Mouse (Mus musculus) heart, embryonic 11.5 days (tissue): Measurements from ENCODE around the gene Dennd4b. TPM values are rescaled to one million over a fixed set of nuclear protein-coding genes. Genes with fewer than 3 reads are reported as not detected.

Source experiments
- ATAC-seq: fragments of 200-750 bp; cut with Nextera tagmentation; replicated peaks from 2 replicates; pipeline ENCODE4 v1.8.0; 2017; ENCODE audit warnings: moderate library complexity; ENCODE audit not compliant: insufficient number of reproducible peaks, low FRiP score, low TSS enrichment
- H3K27ac ChIP-seq: fragments of 300-500 bp; sonication (generic); 2 replicates; pipeline ENCODE4 v1.5.1; 2014; ENCODE audit warnings: mild to moderate bottlenecking, low read depth, low read length
- H3K27me3 ChIP-seq: fragments of 300-500 bp; sonication (generic); 2 replicates; pipeline ENCODE4 v1.6.1; 2014; ENCODE audit warnings: mild to moderate bottlenecking, low read length, mixed read lengths; ENCODE audit not compliant: control insufficient read depth, insufficient read depth
- H3K36me3 ChIP-seq: fragments of 300-500 bp; sonication (generic); 2 replicates; pipeline ENCODE4 v1.6.1; 2014; ENCODE audit warnings: mild to moderate bottlenecking, low read length, moderate library complexity, mixed read lengths; ENCODE audit not compliant: control insufficient read depth, insufficient read depth
- H3K4me1 ChIP-seq: fragments of 300-500 bp; sonication (generic); 2 replicates; pipeline ENCODE4 v1.6.1; 2014; ENCODE audit warnings: low read length; ENCODE audit not compliant: control insufficient read depth, insufficient read depth
- H3K4me2 ChIP-seq: fragments of 300-500 bp; sonication (generic); 2 replicates; pipeline ENCODE4 v1.6.1; 2014; ENCODE audit warnings: mild to moderate bottlenecking, moderate library complexity
- H3K4me3 ChIP-seq: fragments of 300-500 bp; sonication (generic); 2 replicates; pipeline ENCODE4 v1.5.1; 2014; ENCODE audit warnings: low read depth, low read length
- H3K9ac ChIP-seq: fragments of 300-500 bp; sonication (generic); 2 replicates; pipeline ENCODE4 v1.6.1; 2014; ENCODE audit warnings: mild to moderate bottlenecking, low read depth, low read length, moderate library complexity
- H3K9me3 ChIP-seq: fragments of 300-500 bp; sonication (generic); replicated peaks from 2 replicates; pipeline ENCODE4 v1.6.1; 2016; ENCODE audit warnings: low read length; ENCODE audit not compliant: control insufficient read depth
- WGBS: fragments of 180-500 bp; shearing (Covaris S2); extraction: QIAGEN DNeasy Blood & Tissue Kit; methylation state at CpG from one replicate; pipeline ENCODE4 v1.1.7; 2014; ENCODE audit not compliant: insufficient replicate concordance; 5-methylcytosine and 5-hydroxymethylcytosine counted together
- polyA plus RNA-seq: library from polyadenylated mRNA; unstranded; fragments of >200 nt; fragmentation: Nextera tagmentation; extraction: Ambion mirVana; gene quantifications from 2 replicates; pipeline ENCODE4 v1.2.1, GENCODE M21; 2014

Gene Dennd4b
- polyA plus RNA-seq, 1 experiment from 2014 or later: 4.1 TPM

DNA sequence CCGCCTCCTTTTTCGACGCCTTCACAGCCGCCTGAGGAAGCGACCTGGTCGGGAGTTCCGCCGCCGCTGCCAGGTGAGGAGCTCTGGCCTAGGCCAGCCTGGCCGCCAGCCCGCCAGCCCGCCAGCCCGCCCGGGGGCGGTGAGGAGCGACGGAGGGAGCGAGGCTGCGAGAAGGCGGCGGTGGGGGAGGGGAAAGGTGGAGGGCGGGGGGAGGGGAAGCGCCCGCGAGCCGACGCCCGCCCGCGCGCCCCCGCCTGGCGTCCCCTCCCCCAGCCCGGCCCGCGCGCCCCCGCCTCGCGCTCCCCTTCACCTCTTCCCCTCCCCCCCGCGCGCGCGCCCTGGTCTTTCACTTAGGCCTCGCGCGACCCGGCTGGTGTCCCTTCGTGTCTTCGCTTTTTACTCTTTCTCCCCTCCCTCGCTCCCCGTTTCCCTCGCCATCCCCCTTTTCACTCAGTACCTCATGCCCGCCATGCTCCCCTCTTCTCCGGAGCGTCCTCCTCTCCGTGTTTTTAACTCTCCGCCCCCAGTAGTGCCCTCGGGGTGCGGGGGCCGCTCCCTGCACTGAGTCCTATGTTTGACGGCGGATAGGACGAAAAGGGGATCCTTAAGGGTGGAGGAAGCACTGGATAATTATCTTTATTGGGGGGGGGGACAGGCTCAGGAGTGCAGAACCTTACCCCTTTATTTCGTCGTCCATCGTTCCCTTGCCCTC is 28.5 kb downstream of the Dennd4b start:
- under 1% methylated on average over 31 of the region's 68 CpGs for WGBS
- Histone ChIP-seq H3K27me3 (no peaks in the 10 kb centered on the region), H3K36me3 (no peaks in the 10 kb centered on the region), H3K4me1 (peaks cover 11% of the 10 kb centered on the region), H3K4me3 (peak overlapping the region; percentile 83), H3K9ac (peak overlapping the region; percentile 90), H3K9me3 (no peaks in the 10 kb centered on the region), H3K4me2 (peak overlapping the region; percentile 76), H3K27ac (peak overlapping the region; percentile 97)
- ATAC-seq: peak; percentile 29

DNA sequence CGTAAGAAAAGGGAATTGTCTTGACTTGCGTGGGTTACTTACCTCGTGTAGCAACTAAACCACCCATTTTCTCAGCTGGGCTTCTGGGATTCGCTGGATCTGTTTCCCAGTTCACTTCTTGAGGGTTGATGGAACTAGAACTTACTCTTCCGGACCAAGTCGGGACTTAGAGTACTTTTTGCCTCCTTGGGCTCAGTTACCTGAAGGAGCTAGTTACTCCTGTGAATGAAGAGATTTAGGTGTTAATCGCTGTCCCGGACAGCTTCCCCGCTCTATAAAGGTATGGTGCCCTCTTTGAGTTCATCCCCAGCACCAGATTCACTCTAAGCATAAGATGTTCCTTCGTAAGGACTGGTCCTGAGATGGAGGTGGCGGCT is 29.1 kb downstream of the Dennd4b start:
- no peaks in the 10 kb centered on the region for H3K27me3 ChIP-seq
- H3K36me3 ChIP-seq: no peaks in the 10 kb centered on the region
- H3K4me1 ChIP-seq: peaks cover 11% of the 10 kb centered on the region
- ATAC-seq: no peak
- peak overlapping the region; percentile 83 for H3K4me3 ChIP-seq
- WGBS: 3% methylated on average over 11 of the region's 11 CpGs
- H3K27ac ChIP-seq: peak overlapping the region; percentile 97
- H3K4me2 ChIP-seq: peak overlapping the region; percentile 76
- H3K9ac ChIP-seq: peak overlapping the region; percentile 90
- H3K9me3 ChIP-seq: no peaks in the 10 kb centered on the region

DNA sequence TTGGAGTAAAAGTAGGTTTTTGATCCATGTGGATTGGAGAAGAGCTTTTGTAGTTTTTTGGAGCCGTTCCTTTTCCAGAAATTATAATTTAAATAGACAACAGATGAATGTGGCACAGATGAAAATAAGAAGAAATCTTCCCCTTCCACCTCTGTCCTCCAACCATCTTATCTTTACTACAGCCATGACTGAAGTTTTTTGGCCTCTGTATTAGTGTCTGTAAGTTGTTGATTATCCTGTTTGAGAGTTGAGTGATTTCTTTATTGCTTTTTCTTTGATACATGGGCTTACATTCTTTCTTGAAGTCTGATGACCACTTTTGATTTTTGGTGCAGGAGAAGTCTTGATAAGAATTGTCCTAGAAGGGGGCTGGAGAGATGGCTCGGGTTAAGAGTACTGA is 29.7 kb downstream of the Dennd4b start:
- no peaks in the 10 kb centered on the region for H3K36me3 ChIP-seq
- H3K9ac ChIP-seq: no peak overlapping the region
- H3K4me1 ChIP-seq: peaks cover 11% of the 10 kb centered on the region
- H3K4me2 ChIP-seq: peak overlapping the region; percentile 76
- no peaks in the 10 kb centered on the region for H3K9me3 ChIP-seq
- no peak overlapping the region for H3K27ac ChIP-seq
- WGBS: 57% methylated on average over 2 of the region's 2 CpGs
- no peaks in the 10 kb centered on the region for H3K27me3 ChIP-seq
- peak overlapping the region; percentile 83 for H3K4me3 ChIP-seq
- no peak for ATAC-seq

DNA sequence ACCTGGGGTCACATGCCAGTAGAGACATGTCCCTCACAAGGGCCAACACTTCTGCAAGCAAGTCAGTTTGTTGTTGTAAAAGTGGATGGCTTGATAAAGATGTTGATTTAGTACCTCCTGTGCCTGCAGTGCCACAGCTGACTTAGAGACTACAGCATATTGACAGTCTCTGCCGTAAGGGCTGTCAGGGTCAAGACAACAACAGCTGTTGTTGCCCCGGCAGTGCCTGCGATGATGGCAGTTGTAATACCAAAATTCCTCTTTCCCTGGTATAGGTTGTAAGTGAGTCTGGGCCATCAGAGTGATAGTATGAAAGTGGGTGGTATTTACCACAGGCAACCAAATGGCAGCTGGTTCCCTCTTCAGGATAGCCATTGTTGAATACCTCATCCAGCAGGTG is 40.8 kb downstream of the Dennd4b start:
- H3K9ac ChIP-seq: no peak overlapping the region
- no peak overlapping the region for H3K27ac ChIP-seq
- H3K4me3 ChIP-seq: no peak overlapping the region
- no peaks in the 10 kb centered on the region for H3K4me1 ChIP-seq
- H3K27me3 ChIP-seq: no peaks in the 10 kb centered on the region
- no peak overlapping the region for H3K4me2 ChIP-seq
- no peaks in the 10 kb centered on the region for H3K9me3 ChIP-seq
- ATAC-seq: no peak
- no peaks in the 10 kb centered on the region for H3K36me3 ChIP-seq
- 68% methylated on average over 3 of the region's 3 CpGs for WGBS

DNA sequence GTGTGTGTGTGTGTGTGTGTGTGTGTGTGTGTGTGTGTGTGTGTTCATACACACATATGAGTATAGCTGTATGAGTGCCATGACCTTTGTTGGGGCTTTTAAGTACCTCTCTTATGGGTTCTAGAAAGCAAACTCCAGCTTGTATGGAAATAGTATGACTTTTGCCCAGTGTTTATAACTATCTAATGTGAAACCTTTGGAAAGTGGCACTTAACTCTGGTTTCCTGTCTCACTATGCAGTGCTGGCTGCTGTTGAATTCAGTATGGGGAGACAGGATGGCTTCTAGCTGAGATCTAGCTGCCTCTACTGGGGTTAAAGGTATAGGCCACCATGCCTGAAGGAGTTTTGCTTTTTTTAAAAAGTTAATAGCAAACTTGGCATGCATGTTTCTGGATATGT is 44.6 kb downstream of the Dennd4b start:
- no peak overlapping the region for H3K9ac ChIP-seq
- H3K4me3 ChIP-seq: no peak overlapping the region
- no peaks in the 10 kb centered on the region for H3K36me3 ChIP-seq
- H3K4me2 ChIP-seq: no peak overlapping the region
- H3K27me3 ChIP-seq: no peaks in the 10 kb centered on the region
- no peaks in the 10 kb centered on the region for H3K9me3 ChIP-seq
- no peaks in the 10 kb centered on the region for H3K4me1 ChIP-seq
- no peak overlapping the region for H3K27ac ChIP-seq
- no peak for ATAC-seq

DNA sequence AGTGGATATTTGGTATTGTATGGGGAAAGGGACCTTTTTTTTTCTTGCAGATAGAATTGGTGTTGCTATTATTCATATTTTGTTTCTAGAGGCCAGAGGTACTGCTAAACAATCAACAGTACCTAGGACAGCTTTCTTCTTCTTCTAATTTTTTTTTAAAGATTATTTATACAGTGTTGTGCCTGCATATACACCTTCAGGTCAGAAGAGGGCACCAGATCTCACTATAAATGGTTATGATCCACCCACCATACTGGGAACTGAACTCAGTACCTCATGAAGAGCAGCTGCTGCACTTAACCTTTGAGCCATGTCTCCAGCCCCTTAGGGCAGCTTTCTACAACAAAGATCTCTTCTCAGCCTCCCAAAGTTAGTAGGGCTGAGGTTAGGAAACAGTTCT is 48.4 kb downstream of the Dennd4b start:
- Histone ChIP-seq H3K4me3 (no peak overlapping the region), H3K4me2 (no peak overlapping the region), H3K4me1 (no peaks in the 10 kb centered on the region), H3K27ac (no peak overlapping the region), H3K9ac (no peak overlapping the region), H3K9me3 (no peaks in the 10 kb centered on the region), H3K36me3 (no peaks in the 10 kb centered on the region), H3K27me3 (no peaks in the 10 kb centered on the region)
- ATAC-seq: no peak

DNA sequence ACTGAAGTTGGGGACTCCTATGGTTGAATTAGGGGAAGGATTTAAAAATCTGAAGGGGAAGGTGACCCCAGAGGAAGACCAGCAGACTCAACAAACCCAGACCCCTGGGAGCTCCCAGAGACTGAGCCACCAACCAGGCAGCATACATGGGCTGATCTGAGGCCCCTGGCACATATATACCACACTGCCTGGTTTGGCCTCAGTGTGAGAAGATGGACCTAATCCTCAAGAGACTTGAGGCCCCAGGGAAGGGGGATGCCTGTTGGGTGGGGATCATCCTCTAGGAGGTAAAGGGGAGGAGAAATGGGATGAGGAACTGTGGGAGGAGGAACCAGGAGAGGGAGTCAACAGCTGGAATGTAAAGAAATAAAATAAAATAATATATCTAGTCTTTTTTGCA is 49.3 kb downstream of the Dennd4b start:
- ATAC-seq: no peak

DNA sequence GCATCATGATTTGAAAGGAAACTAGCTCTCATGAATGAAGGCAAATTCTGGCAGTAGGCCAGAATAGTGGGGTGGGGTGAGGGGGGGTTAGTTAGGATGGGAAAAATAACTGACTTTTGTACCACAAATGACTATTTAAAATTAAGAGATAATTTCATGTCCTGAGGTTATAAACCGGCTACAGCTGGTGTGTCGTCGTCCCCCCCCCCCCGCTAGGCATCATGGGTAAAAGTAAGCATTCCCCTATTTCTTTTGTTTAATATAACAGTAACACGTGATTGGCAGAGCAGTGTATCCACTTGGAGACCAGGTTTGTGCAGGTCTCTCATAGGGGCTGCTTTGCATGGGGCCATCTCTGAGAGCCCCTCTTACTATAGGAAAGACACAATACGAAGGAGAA is 57.3 kb downstream of the Dennd4b start:
- no peaks in the 10 kb centered on the region for H3K27me3 ChIP-seq
- H3K4me3 ChIP-seq: no peak overlapping the region
- no peak overlapping the region for H3K9ac ChIP-seq
- H3K9me3 ChIP-seq: no peaks in the 10 kb centered on the region
- H3K27ac ChIP-seq: no peak overlapping the region
- 74% methylated on average over 6 of the region's 6 CpGs for WGBS
- H3K4me1 ChIP-seq: peaks cover 16% of the 10 kb centered on the region
- H3K36me3 ChIP-seq: no peaks in the 10 kb centered on the region
- H3K4me2 ChIP-seq: no peak overlapping the region
- ATAC-seq: no peak

More for the DNA sequence above, 49.3 kb downstream of the Dennd4b start:
- no peaks in the 10 kb centered on the region for H3K9me3 ChIP-seq
- H3K4me3 ChIP-seq: no peak overlapping the region
- H3K27ac ChIP-seq: no peak overlapping the region
- H3K9ac ChIP-seq: no peak overlapping the region
- H3K4me2 ChIP-seq: no peak overlapping the region
- H3K4me1 ChIP-seq: no peaks in the 10 kb centered on the region
- H3K27me3 ChIP-seq: no peaks in the 10 kb centered on the region
- no peaks in the 10 kb centered on the region for H3K36me3 ChIP-seq

DNA sequence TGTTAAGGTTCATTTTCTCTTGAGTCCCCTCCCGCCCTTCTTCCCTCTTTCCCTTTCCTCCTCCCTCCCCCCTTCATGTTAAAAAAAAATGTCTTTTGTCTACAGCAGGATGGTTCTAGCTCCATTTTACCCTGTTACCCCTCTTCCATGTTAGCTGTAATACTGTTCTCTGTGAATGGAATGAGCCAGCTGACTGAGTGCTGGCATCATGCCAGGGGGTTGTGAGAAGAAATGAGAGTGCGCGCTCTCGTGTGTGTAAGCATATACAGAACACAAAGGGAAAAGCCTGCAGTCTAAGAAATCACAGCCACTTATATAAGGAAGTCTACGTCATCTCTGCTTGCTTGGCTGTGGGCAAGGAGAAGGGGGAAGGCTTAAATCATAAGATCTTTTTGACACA is 58.1 kb downstream of the Dennd4b start:
- H3K27me3 ChIP-seq: no peaks in the 10 kb centered on the region
- H3K4me2 ChIP-seq: peak overlapping the region; percentile 25; the same call in 1 of the 2 replicates
- no peaks in the 10 kb centered on the region for H3K9me3 ChIP-seq
- 35% methylated on average over 5 of the region's 5 CpGs for WGBS
- H3K36me3 ChIP-seq: no peaks in the 10 kb centered on the region
- H3K9ac ChIP-seq: no peak overlapping the region
- 0 out of 2 replicates have a peak, but pooled peaks have one; percentile 22 for ATAC-seq
- peaks cover 16% of the 10 kb centered on the region for H3K4me1 ChIP-seq
- no peak overlapping the region for H3K4me3 ChIP-seq
- H3K27ac ChIP-seq: peak overlapping the region; percentile 47; the same call in 1 of the 2 replicates
